Mouse (Mus musculus): Measurements from ENCODE around the gene Rnf126.

Gene Rnf126

GRCm38 (mm10) chr10:79735361-79735760 is 31.4 kb downstream of the Rnf126 start:
- no peak for DNase-seq (ENCODE audit: low spot score in 2 of 2)

DNA sequence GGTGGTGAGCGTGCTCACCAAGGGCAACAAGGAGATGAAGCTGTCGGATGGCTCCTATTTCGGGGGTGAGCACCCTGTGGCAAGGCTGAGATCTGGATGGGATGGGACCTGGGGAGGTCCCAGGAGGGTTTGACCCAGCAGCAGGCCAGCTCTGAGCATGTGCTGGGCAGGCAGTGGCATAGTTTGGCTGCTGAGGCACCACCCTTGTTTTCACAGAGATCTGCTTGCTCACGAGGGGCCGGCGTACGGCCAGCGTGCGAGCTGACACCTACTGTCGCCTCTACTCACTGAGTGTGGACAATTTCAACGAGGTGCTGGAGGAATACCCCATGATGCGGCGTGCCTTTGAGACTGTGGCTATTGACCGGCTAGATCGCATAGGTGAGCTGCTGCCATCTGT is 32.9 kb downstream of the Rnf126 start:
- DNase-seq (ENCODE audit: low spot score in 2 of 2): no peak

DNA sequence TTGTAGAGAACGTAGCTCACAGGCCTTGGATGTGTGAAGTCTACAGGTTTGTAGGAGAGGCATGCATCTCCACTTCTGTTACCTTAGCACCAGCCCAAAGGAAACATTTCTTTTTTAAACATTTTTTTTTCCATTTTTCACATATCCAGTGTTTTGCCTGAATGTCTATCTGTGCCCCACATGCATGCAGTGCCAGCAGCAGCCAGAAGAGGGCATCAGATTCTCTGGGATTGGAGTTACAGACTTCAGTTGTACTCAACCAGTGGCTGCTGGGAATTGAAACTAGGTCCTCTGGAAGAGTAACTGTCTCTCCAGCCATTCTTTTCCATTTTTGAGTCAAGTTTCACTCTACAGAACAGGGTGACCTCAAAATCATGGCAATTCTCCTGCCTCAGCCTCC is 34.3 kb downstream of the Rnf126 start:
- no peak for DNase-seq (ENCODE audit: low spot score in 2 of 2)

DNA sequence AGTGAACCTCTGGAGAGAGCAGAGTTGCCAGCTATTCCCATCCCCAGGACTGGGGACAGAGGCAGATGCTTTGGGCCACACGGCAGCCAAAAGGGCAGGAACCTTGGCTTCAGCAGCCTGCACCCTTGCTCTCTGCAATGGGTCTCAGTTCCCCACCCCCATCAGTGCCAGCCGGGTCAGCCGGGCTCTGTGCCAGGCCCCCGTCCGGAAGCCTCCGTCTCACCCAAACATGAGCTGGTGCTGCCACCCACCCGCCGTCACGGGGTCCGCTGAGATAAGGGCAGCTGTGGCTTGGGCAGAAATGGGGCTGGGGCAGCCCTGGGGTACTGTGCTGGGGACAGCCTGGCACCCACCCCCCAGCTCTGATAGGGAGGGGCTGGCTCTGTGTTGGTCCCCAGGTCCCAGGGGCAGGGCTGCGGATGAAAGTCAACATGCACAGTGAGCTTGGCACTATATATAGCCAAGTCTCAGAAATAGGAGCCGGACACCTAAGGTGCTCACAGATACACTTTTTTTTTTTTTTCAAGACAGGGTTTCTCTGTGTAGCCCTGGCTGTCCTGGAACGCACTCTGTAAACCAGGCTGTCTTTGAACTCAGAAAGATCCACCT is 37.3 kb downstream of the Rnf126 start:
- no peak for DNase-seq (ENCODE audit: low spot score in 2 of 2)

GRCm38 (mm10) chr10:79728323-79729249 is 38.2 kb downstream of the Rnf126 start:
- no peak for DNase-seq (ENCODE audit: low spot score in 2 of 2)

GRCm38 (mm10) chr10:79726090-79726489 is 40.7 kb downstream of the Rnf126 start:
- no peak for DNase-seq (ENCODE audit: low spot score in 2 of 2)

- DNase-seq (ENCODE audit: low spot score in 2 of 2): no peak
These were observed 43.1 kb downstream of the Rnf126 start for GRCm38 (mm10) chr10:79723692-79724091.

GRCm38 (mm10) chr10:79723047-79723446 is 43.7 kb downstream of the Rnf126 start:
- DNase-seq (ENCODE audit: low spot score in 2 of 2): no peak

GRCm38 (mm10) chr10:79721089-79721488 is 45.7 kb downstream of the Rnf126 start:
- DNase-seq (ENCODE audit: low spot score in 2 of 2): no peak

- DNase-seq (ENCODE audit: low spot score in 2 of 2): peak in 1 of 2 experiments; percentile 37
These were observed 49.0 kb downstream of the Rnf126 start for GRCm38 (mm10) chr10:79717640-79718357.

- DNase-seq (ENCODE audit: low spot score in 2 of 2): no peak
These were observed 49.8 kb downstream of the Rnf126 start for GRCm38 (mm10) chr10:79716988-79717355.

DNA sequence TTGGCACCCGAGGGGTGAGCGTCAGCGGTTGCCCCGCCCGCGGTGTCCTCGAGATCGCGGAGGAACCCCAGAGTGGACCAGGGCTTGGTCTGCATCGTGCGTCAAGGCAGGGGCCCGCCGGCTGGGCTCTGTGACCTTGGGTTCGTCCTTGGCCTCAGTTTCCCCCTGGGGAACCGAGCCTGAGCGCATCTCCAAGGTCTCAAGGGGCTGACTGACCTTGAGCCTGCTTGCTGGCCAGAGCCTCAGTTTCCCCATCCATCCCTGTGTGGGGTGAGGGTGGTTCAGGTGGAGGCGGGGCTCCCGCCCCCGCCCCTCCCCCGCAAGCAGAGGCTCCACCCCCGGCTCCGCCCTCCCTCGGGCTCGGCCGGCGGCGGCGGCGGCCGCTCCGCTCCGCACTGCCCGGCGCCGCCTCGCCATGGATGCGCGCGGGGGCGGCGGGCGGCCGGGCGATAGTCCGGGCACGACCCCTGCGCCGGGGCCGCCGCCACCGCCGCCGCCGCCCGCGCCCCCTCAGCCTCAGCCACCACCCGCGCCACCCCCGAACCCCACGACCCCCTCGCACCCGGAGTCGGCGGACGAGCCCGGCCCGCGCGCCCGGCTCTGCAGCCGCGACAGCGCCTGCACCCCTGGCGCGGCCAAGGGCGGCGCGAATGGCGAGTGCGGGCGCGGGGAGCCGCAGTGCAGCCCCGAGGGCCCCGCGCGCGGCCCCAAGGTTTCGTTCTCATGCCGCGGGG is 50.3 kb downstream of the Rnf126 start, which contains the start of gene Hcn2:
Gene Hcn2, plus strand, starts transcription at position 381 of the 734 bp plus-strand sequence.
- no peak for DNase-seq (ENCODE audit: low spot score in 2 of 2)

- no peak for DNase-seq (ENCODE audit: low spot score in 2 of 2)
These were observed 51.8 kb downstream of the Rnf126 start for GRCm38 (mm10) chr10:79714996-79715395.

DNA sequence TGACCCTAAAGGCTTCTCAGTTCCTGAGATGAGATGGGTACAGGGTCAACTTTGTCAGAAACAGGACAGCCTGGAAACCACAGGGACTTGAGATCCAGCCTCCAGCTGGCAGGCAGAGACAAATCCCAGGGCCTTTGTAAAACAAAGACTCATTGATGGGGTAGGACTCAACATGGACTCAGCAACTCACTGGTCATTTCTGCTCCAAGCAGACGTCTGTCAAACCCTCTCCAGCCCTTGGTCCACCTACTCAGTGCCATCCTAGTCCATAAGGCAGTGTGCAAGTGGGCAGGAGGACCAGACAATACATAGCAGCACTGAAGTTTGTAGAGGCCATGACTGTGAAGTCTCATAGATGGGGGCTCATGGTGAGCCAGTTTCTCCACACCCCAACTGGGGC is 53.6 kb downstream of the Rnf126 start:
- no peak for DNase-seq (ENCODE audit: low spot score in 2 of 2)

GRCm38 (mm10) chr10:79712499-79713126 is 54.1 kb downstream of the Rnf126 start:
- peak; percentile 69 to 83 for DNase-seq (ENCODE audit: low spot score in 2 of 2)

- peak in 1 of 2 experiments; percentile 51 for DNase-seq (ENCODE audit: low spot score in 2 of 2)
These were observed 54.7 kb downstream of the Rnf126 start for GRCm38 (mm10) chr10:79712029-79712428.

GRCm38 (mm10) chr10:79709307-79709706 is 57.4 kb downstream of the Rnf126 start:
- no peak for DNase-seq (ENCODE audit: low spot score in 2 of 2)

DNA sequence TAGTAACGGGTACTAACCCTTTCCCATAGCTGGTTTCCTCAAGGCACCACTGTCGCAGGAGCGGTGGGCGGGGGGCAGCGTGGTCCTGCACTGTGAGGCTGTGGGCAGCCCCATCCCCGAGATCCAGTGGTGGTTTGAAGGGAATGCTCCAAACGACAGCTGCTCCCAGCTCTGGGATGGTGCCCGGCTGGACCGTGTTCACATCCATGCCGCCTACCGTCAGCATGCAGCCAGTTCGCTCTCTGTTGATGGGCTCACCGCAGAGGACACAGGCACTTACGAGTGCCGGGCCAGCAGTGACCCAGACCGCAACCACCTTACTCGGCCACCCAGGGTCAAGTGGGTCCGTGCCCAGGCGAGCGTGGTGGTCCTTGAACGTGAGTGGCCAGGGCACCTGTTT is 58.1 kb downstream of the Rnf126 start:
- no peak for DNase-seq (ENCODE audit: low spot score in 2 of 2)

Data from spleen, postnatal 36 days (tissue).